Mouse (Mus musculus) adrenal gland, adult 8-10 months (tissue): ENCODE results near the gene Serpina7. TPM values are rescaled to one million over a fixed set of nuclear protein-coding genes. Genes with fewer than 3 reads are reported as not detected.

Experiments used
- DNase-seq: peaks from one replicate; pipeline ENCODE4 v3.0.0; 2022
- total RNA-seq, 4 experiments: library from RNA; stranded (reverse); gene quantifications; 2 replicates each; pipeline ENCODE4 v1.2.4; 2022

The Serpina7 gene
- total RNA-seq: not detected

DNA sequence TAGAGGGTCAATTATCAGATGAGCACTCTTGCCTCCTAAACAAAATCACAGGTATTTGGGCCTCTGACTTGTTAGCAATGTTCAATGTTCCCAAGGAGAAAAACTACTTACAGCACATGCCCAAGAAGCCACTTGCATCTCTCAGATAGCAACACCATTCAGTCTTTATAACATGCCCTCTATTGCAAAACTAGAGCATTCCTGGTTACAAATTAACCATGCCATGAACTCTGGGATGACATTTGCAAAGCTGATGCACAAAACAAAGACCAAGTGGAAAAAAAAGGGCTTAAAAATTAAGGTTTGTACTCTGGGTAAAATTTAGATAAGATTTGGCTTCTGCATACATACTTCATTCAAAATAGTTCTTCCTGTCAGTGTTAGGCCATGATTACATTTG is at the start of gene Serpina7:
Serpina7 (minus strand) TSS at position 160 of the 400 bp plus-strand sequence.
- no peak for DNase-seq

GRCm38 (mm10) chrX:139134031-139134430 is 49.0 kb upstream of the Serpina7 start:
- no peak for DNase-seq

- DNase-seq: no peak
Observed at GRCm38 (mm10) chrX:139097197-139097596, 12.2 kb upstream of the Serpina7 start.

GRCm38 (mm10) chrX:139085943-139086342 is 907 bp upstream of the Serpina7 start, which contains the start of gene 4930513O06Rik:
Gene 4930513O06Rik, plus strand, starts transcription at chrX:139086243.
- DNase-seq: no peak

DNA sequence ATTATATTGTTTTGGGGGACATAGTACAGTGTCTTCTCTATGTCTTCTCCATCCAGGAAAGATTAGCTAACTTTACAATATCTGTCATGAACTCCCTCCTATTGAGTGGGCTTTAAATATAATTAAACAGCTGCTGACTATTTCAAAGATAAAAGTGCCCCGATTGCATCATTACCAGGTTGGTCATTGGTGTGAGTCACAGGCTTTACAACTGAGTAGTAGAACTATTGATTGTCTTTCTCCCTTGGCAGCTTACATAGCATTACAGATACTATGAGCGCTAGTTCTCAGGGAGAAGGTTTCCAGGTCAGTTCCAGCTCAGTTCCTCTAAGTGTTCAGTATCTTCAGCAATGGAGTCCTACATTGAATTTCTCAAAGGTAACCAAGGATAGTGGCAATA is 6.5 kb downstream of the Serpina7 start:
- no peak for DNase-seq

DNA sequence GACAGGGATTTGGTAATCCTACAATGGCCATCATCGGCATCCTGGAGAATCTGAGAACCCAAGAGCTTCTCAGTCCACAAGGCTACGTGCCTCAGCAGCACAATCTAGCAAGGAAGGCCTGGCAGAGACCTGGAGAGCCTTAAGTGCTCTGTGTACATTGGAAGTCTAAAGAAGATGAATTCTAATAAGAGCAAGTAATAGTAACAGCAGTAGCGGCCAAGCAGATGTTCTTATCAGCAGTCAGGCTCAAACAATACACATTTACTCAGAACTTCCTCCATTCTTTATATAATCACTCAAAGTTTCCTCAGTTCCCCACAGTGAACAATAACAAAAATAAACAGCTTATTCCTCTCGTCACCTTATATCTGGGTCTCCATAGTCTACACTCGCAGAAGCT is 21.0 kb downstream of the Serpina7 start:
- no peak for DNase-seq

- DNase-seq: no peak
Observed at GRCm38 (mm10) chrX:139053149-139053548, 31.9 kb downstream of the Serpina7 start.

DNA sequence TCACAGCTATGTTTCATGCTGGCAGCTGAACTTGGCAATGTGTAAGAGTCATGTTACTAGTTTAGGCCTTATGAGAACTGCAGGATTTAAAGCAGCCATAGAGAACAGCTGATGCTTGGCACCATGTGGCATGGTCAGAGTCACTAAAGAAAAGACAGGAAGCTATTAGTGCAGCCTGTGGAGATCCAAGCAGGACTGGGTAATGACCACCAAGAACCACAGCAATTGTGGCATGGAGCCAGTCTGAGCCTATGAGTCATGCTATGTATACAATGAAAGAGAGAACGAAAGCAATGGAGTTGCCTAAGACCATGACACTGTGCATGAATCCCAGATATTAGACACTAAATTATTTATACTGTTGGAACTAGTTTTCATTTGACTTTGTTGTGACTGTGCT is 33.1 kb downstream of the Serpina7 start:
- no peak for DNase-seq

- no peak for DNase-seq
Observed at GRCm38 (mm10) chrX:139041148-139041547, 43.9 kb downstream of the Serpina7 start.

GRCm38 (mm10) chrX:139039314-139039713 is 45.7 kb downstream of the Serpina7 start:
- DNase-seq: no peak

DNA sequence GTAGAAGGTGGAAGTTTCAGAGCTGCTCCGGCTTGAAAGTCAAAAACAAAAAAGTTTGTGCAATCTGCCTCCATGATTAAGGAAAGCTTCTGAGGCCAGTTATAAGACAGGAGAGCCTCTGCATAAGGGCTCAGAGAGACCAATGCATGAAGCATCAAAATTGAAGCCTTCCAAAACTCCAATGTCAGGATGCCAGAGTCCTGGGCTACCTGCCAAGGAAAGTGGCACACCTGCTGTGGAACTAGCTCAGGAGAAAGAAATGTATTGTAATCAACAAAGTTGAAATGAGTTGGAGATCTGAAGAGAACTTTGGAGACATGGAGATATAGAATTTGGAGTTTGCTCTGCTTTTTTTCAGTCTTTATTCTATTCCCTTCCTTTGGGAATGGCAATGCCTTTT is 47.4 kb downstream of the Serpina7 start:
- DNase-seq: no peak

Other genes with a start within 250 kb of the Serpina7 start
- under 1 TPM; 0.18 to 0.56 (median 0.24) TPM for gene Nrk, start 170.8 kb downstream of the Serpina7 start, total RNA-seq
- gene 4930513O06Rik, start 1.0 kb upstream of the Serpina7 start, total RNA-seq: not detected
- gene 4933428M09Rik, start 94.0 kb upstream of the Serpina7 start, total RNA-seq: not detected
- 1 to 10 TPM; 2.6 to 5.2 (median 3.1) TPM for gene Mum1l1, start 124.8 kb upstream of the Serpina7 start, total RNA-seq
- not detected for gene Trap1a, start 248.4 kb upstream of the Serpina7 start, total RNA-seq